15 mouse cellular contexts compared by ENCODE assay signal in the genomic region with DNA sequence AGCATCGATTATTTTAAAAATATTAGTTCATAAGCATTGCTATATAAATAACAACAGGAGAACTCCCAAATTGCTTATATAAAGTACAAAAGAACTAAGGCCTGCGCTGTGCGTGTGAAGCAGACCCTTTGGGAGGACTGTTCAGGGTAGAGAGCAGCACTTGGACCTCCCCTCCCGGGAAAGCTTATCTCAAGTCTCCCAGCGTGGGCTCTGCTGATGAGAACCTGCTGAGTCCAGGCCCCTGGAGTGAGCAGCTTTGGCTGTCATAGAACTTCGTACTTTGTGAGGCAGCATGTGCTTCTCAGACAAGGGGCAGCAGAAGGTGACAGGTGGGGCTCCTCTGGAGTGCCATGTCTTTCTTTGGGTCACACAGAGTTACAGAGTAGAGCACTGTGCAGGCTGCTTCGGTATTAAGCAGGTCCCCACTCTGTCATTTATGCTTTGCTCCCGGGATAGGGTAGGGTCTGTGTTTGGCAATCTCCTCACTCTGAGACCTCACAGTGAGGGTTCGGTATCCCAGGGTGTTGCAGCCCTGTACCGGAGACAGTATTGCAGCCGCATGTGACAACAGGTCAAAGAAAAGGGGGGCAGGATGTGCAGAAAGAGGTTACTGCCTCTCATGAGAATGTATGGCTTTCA. TPM values are rescaled to one million over a fixed set of nuclear protein-coding genes. Genes with fewer than 3 reads are reported as not detected.
DNase-seq lines count a peak whose midpoint lies in the region; ATAC-seq and TF ChIP-seq lines count a peak whose summit lies in the region.
"Had no signal": no experiment of that assay in that cellular context is flagged by ENCODE, and none has a peak within 500 bp of the region (broad histone marks: within the 10 kb centered on the region; RNA-seq: fewer than 3 reads in every experiment).

No protein-coding gene starts in this region.

- TF ChIP-seq EP300 in liver, postnatal 0 days (IDR thresholded peaks at IDR 0.05; ENCODE audit: low read depth) = no peak

- no peaks in the 10 kb centered on the region for H3K27me3 ChIP-seq in heart, embryonic 15.5 days
- H3K27me3 ChIP-seq in liver, embryonic 12.5 days (replicated peaks) = no peaks in the 10 kb centered on the region
- H3K27me3 ChIP-seq in liver, postnatal 0 days (ENCODE audit: insufficient read depth, low read length) = no peaks in the 10 kb centered on the region
- H3K27me3 ChIP-seq in hindbrain, embryonic 16.5 days (replicated peaks; ENCODE audit: control insufficient read depth, insufficient read depth, low read length) = no peaks in the 10 kb centered on the region
- no peaks in the 10 kb centered on the region for H3K27me3 ChIP-seq in midbrain, embryonic 11.5 days (ENCODE audit: control insufficient read depth, insufficient read depth, low read length)
- H3K27me3 ChIP-seq: neural tube, embryonic 12.5 days had no signal

- peak overlapping the region; percentile 62 for H3K27ac ChIP-seq in heart, embryonic 15.5 days
- H3K27ac ChIP-seq in liver, embryonic 12.5 days = no peak overlapping the region
- no peak overlapping the region for H3K27ac ChIP-seq in liver, postnatal 0 days (ENCODE audit: low read depth)
- no peak overlapping the region for H3K27ac ChIP-seq in hindbrain, embryonic 16.5 days (ENCODE audit: low read depth, low read length)
- H3K27ac ChIP-seq in midbrain, embryonic 11.5 days (ENCODE audit: low read depth, low read length) = no peak overlapping the region
- no peak overlapping the region for H3K27ac ChIP-seq in gastrocnemius, adult 2 months
- H3K27ac ChIP-seq: layer of hippocampus, adult 2 months; neural tube, embryonic 12.5 days had no signal

- H3K9ac ChIP-seq in heart, embryonic 15.5 days = no peak overlapping the region
- H3K9ac ChIP-seq in liver, embryonic 12.5 days = no peak overlapping the region
- H3K9ac ChIP-seq in liver, postnatal 0 days (replicated peaks) = no peak overlapping the region
- no peak overlapping the region for H3K9ac ChIP-seq in hindbrain, embryonic 16.5 days (ENCODE audit: low read depth, low read length)
- H3K9ac ChIP-seq in midbrain, embryonic 11.5 days (ENCODE audit: low read length) = no peak overlapping the region
- H3K9ac ChIP-seq: neural tube, embryonic 12.5 days had no signal

- intact Hi-C loops in gastrocnemius, adult 2 months (cut with DNase I) = no loop called here

- H3K9me3 ChIP-seq in heart, embryonic 15.5 days (replicated peaks) = no peaks in the 10 kb centered on the region
- H3K9me3 ChIP-seq in liver, embryonic 12.5 days (replicated peaks) = no peaks in the 10 kb centered on the region
- H3K9me3 ChIP-seq in liver, postnatal 0 days (ENCODE audit: low read length) = no peaks in the 10 kb centered on the region
- H3K9me3 ChIP-seq in hindbrain, embryonic 16.5 days (ENCODE audit: control insufficient read depth, low read length) = no peaks in the 10 kb centered on the region
- no peaks in the 10 kb centered on the region for H3K9me3 ChIP-seq in midbrain, embryonic 11.5 days (ENCODE audit: control insufficient read depth, low read length)
- H3K9me3 ChIP-seq: G1E; neural tube, embryonic 12.5 days had no signal

- H3K4me1 ChIP-seq in heart, embryonic 15.5 days (replicated peaks) = peaks cover 17% of the 10 kb centered on the region
- peaks cover 12% of the 10 kb centered on the region for H3K4me1 ChIP-seq in liver, embryonic 12.5 days
- peaks cover 6% of the 10 kb centered on the region for H3K4me1 ChIP-seq in liver, postnatal 0 days (ENCODE audit: insufficient read depth)
- peaks cover 5% of the 10 kb centered on the region; the same call in 1 of the 2 replicates for H3K4me1 ChIP-seq in hindbrain, embryonic 16.5 days (ENCODE audit: control insufficient read depth, insufficient read depth, low read depth, low read length)
- H3K4me1 ChIP-seq in midbrain, embryonic 11.5 days (ENCODE audit: control insufficient read depth, insufficient read depth, low read length) = peaks cover 11% of the 10 kb centered on the region
- H3K4me1 ChIP-seq: neural tube, embryonic 12.5 days had no signal

- TF ChIP-seq CTCF in liver, postnatal 0 days (IDR thresholded peaks at IDR 0.05; ENCODE audit: low read depth) = no peak
- TF ChIP-seq CTCF in gastrocnemius, adult 2 months (IDR thresholded peaks at IDR 0.05) = no peak

- no peak overlapping the region for H3K4me2 ChIP-seq in heart, embryonic 15.5 days
- H3K4me2 ChIP-seq in liver, embryonic 12.5 days = no peak overlapping the region
- H3K4me2 ChIP-seq in liver, postnatal 0 days (ENCODE audit: low read depth, low read length) = no peak overlapping the region
- no peak overlapping the region for H3K4me2 ChIP-seq in hindbrain, embryonic 16.5 days (ENCODE audit: low read length)
- H3K4me2 ChIP-seq in midbrain, embryonic 11.5 days = no peak overlapping the region
- H3K4me2 ChIP-seq: neural tube, embryonic 12.5 days had no signal

- 29% methylated on average over 11 of the region's 11 CpGs for WGBS in heart, embryonic 15.5 days
- WGBS in liver, embryonic 12.5 days (ENCODE audit: insufficient replicate concordance) = 46% methylated on average over 11 of the region's 11 CpGs
- 59% methylated on average over 11 of the region's 11 CpGs for WGBS in liver, postnatal 0 days (ENCODE audit: insufficient replicate concordance)
- WGBS in hindbrain, embryonic 16.5 days = 49% methylated on average over 11 of the region's 11 CpGs
- 52% methylated on average over 11 of the region's 11 CpGs for WGBS in midbrain, embryonic 11.5 days

- H3K4me3 ChIP-seq in heart, embryonic 15.5 days = no peak overlapping the region
- H3K4me3 ChIP-seq in liver, embryonic 12.5 days = no peak overlapping the region
- H3K4me3 ChIP-seq in liver, postnatal 0 days (ENCODE audit: low read depth, low read length) = no peak overlapping the region
- H3K4me3 ChIP-seq in hindbrain, embryonic 16.5 days (ENCODE audit: low read length) = no peak overlapping the region
- no peak overlapping the region for H3K4me3 ChIP-seq in midbrain, embryonic 11.5 days (ENCODE audit: low read depth, low read length)
- no peak overlapping the region for H3K4me3 ChIP-seq in gastrocnemius, adult 2 months
- H3K4me3 ChIP-seq: layer of hippocampus, adult 2 months; neural tube, embryonic 12.5 days had no signal

- no peaks in the 10 kb centered on the region for H3K36me3 ChIP-seq in heart, embryonic 15.5 days
- H3K36me3 ChIP-seq in liver, embryonic 12.5 days = no peaks in the 10 kb centered on the region
- no peaks in the 10 kb centered on the region for H3K36me3 ChIP-seq in liver, postnatal 0 days (replicated peaks; ENCODE audit: insufficient read depth, low read length)
- H3K36me3 ChIP-seq in hindbrain, embryonic 16.5 days (ENCODE audit: control insufficient read depth, insufficient read depth, low read length) = no peaks in the 10 kb centered on the region
- no peaks in the 10 kb centered on the region for H3K36me3 ChIP-seq in midbrain, embryonic 11.5 days (ENCODE audit: control insufficient read depth, insufficient read depth, low read length)
- H3K36me3 ChIP-seq: neural tube, embryonic 12.5 days had no signal

- no peak for DNase-seq in heart, adult 8-10 months (ENCODE audit: low spot score)
- no peak for DNase-seq in liver, postnatal 0 days
- no peak for DNase-seq in midbrain, embryonic 11.5 days (ENCODE audit: low spot score, missing footprints)
- no peak for DNase-seq in gastrocnemius, adult 2 months
- DNase-seq: cerebellum, adult 11 months; cerebellum, postnatal 36 days; gastrocnemius, postnatal 25 days; lung, adult 2 months had no signal

- ATAC-seq in heart, embryonic 15.5 days (replicated peaks; ENCODE audit: insufficient number of reproducible peaks, insufficient read depth, low FRiP score, low read depth) = peak; percentile 66
- ATAC-seq in liver, embryonic 12.5 days = peak; percentile 42; the same call in 1 of the 2 replicates
- ATAC-seq in liver, postnatal 0 days = no peak
- peak; percentile 27 for ATAC-seq in hindbrain, embryonic 16.5 days
- peak; percentile 52; the same call in 1 of the 2 replicates for ATAC-seq in midbrain, embryonic 11.5 days (ENCODE audit: low FRiP score)
- ATAC-seq in megakaryocyte progenitor cell, adult 5-6 weeks (replicated peaks; ENCODE audit: poor library complexity) = no peak

RNA-seq across cellular contexts. Expression of a gene that starts 34.8 kb away (rescaled TPM):
- polyA plus RNA-seq in heart, embryonic 15.5 days (2015; fragmentation: Nextera tagmentation; extraction: Ambion mirVana) = 90.2 and 101 TPM in 2 replicates
- 10 to 100 TPM; 36.0 to 52.1 (median 41.2) TPM for total RNA-seq in heart, adult 8-10 months (2022)
- polyA plus RNA-seq in liver, embryonic 12.5 days (2016; fragmentation: Nextera tagmentation; extraction: Ambion mirVana) = 5.9 and 7.0 TPM in 2 replicates
- 9.4 and 9.6 TPM in 2 replicates for polyA plus RNA-seq in liver, postnatal 0 days (2015; fragmentation: Nextera tagmentation; extraction: Ambion mirVana)
- 19.9 and 20.7 TPM in 2 replicates for polyA plus RNA-seq in hindbrain, embryonic 16.5 days (2015; fragmentation: Nextera tagmentation; extraction: Ambion mirVana)
- polyA plus RNA-seq in midbrain, embryonic 11.5 days (2014; fragmentation: Nextera tagmentation; extraction: Ambion mirVana) = 27.0 and 29.0 TPM in 2 replicates
- total RNA-seq in megakaryocyte progenitor cell, adult 5-6 weeks (2015) = 0.12 and 0.68 TPM in 2 replicates
- total RNA-seq in megakaryocyte progenitor cell, adult 5-6 weeks (2017) = 0.47 and 0.54 TPM in 2 replicates
- total RNA-seq in gastrocnemius, adult 2 months (2021) = 1 to 10 TPM; 2.0 to 5.4 TPM

Comparison
In these comparisons a context has a peak if more than half of its experiments do, and no peak if none do; other contexts are left out.
1. ATAC-seq: peak in heart, embryonic 15.5 days (single experiment), liver, embryonic 12.5 days (single experiment), hindbrain, embryonic 16.5 days (single experiment) and midbrain, embryonic 11.5 days (single experiment); none in liver, postnatal 0 days (single experiment) and megakaryocyte progenitor cell, adult 5-6 weeks (single experiment).